Mouse (Mus musculus) liver, postnatal 0 days (tissue): ENCODE results near the gene Dnah12. TPM values are rescaled to one million over a fixed set of nuclear protein-coding genes. Genes with fewer than 3 reads are reported as not detected.

Experiments used
- ATAC-seq: fragments of 200-750 bp; cut with Nextera tagmentation; 2 replicates; pipeline ENCODE4 v1.8.0; 2017; ENCODE audit warnings: mild to moderate bottlenecking, moderate library complexity
- DNase-seq: peaks from one replicate; pipeline ENCODE4 v3.0.0-alpha.2; 2016
- H3K27ac ChIP-seq: fragments of 300-500 bp; sonication (generic); 2 replicates; pipeline ENCODE4 v1.5.1; 2014; ENCODE audit warnings: antibody characterized with exemption, moderate library complexity, mild to moderate bottlenecking, low read depth
- H3K27me3 ChIP-seq: fragments of 300-500 bp; sonication (generic); 2 replicates; pipeline ENCODE4 v1.6.1; 2014; ENCODE audit warnings: low read length, control low read depth, mixed read lengths; ENCODE audit not compliant: insufficient read depth
- H3K36me3 ChIP-seq: fragments of 300-500 bp; sonication (generic); replicated peaks from 2 replicates; pipeline ENCODE4 v1.6.1; 2014; ENCODE audit warnings: mild to moderate bottlenecking, control low read depth, low read length, moderate library complexity, mixed read lengths; ENCODE audit not compliant: insufficient read depth
- H3K4me1 ChIP-seq: fragments of 300-500 bp; sonication (generic); 2 replicates; pipeline ENCODE4 v1.6.1; 2014; ENCODE audit warnings: antibody characterized with exemption, mild to moderate bottlenecking, control low read depth; ENCODE audit not compliant: insufficient read depth
- H3K4me2 ChIP-seq: fragments of 300-500 bp; sonication (generic); 2 replicates; pipeline ENCODE4 v1.6.1; 2014; ENCODE audit warnings: low read depth, mild to moderate bottlenecking, low read length, moderate library complexity, mixed read lengths
- H3K4me3 ChIP-seq: fragments of 300-500 bp; sonication (generic); 2 replicates; pipeline ENCODE4 v1.5.1; 2014; ENCODE audit warnings: low read depth, low read length
- H3K9ac ChIP-seq: fragments of 300-500 bp; sonication (generic); replicated peaks from 2 replicates; pipeline ENCODE4 v1.6.1; 2014; ENCODE audit warnings: mild to moderate bottlenecking, moderate library complexity
- H3K9me3 ChIP-seq: fragments of 300-500 bp; sonication (generic); 2 replicates; pipeline ENCODE4 v1.6.1; 2016; ENCODE audit warnings: mild to moderate bottlenecking, control low read depth, low read length, mixed read lengths
- CTCF ChIP-seq: sonication (generic); IDR thresholded peaks from 2 replicates; pipeline ENCODE4 v1.5.1; 2016; ENCODE audit warnings: antibody characterized with exemption, low read depth
- EP300 ChIP-seq: IDR thresholded peaks from 2 replicates; pipeline ENCODE4 v1.6.1; 2016; ENCODE audit warnings: antibody characterized with exemption, low read depth, mild to moderate bottlenecking
- WGBS: fragments of 180-500 bp; shearing (Covaris S2); extraction: QIAGEN DNeasy Blood & Tissue Kit; methylation state at CpG from one replicate; pipeline ENCODE4 v1.1.7; 2014; ENCODE audit not compliant: insufficient replicate concordance; 5-methylcytosine and 5-hydroxymethylcytosine counted together
- polyA plus RNA-seq: library from polyadenylated mRNA; unstranded; fragments of >200 nt; fragmentation: Nextera tagmentation; extraction: Ambion mirVana; gene quantifications from 2 replicates; pipeline ENCODE4 v1.2.1, GENCODE M21; 2015

Dnah12 gene
- polyA plus RNA-seq, 1 experiment from 2014 or later: 0.04 TPM

GRCm38 (mm10) chr14:26868299-26868698, 175.2 kb downstream of the Dnah12 start:
- no peak for ATAC-seq
- H3K4me1 ChIP-seq: no peaks in the 10 kb centered on the region
- no peaks in the 10 kb centered on the region for H3K27me3 ChIP-seq
- 68% methylated on average over 5 of the region's 5 CpGs for WGBS
- TF ChIP-seq CTCF (no peak), EP300 (no peak)
- H3K36me3 ChIP-seq: no peaks in the 10 kb centered on the region
- no peak overlapping the region for H3K9ac ChIP-seq
- no peaks in the 10 kb centered on the region for H3K9me3 ChIP-seq
- no peak overlapping the region for H3K4me2 ChIP-seq
- H3K4me3 ChIP-seq: no peak overlapping the region
- no peak overlapping the region for H3K27ac ChIP-seq
- no peak for DNase-seq

- 20% methylated on average over 4 of the region's 4 CpGs for WGBS
- Histone ChIP-seq H3K4me3 (no peak overlapping the region), H3K27ac (no peak overlapping the region), H3K9me3 (no peaks in the 10 kb centered on the region), H3K36me3 (no peaks in the 10 kb centered on the region), H3K27me3 (no peaks in the 10 kb centered on the region), H3K4me2 (no peak overlapping the region), H3K9ac (no peak overlapping the region), H3K4me1 (no peaks in the 10 kb centered on the region)
- ATAC-seq (no peak), DNase-seq (no peak)
- no peak for TF ChIP-seq CTCF
- no peak for TF ChIP-seq EP300
Observed at GRCm38 (mm10) chr14:26878756-26879155, 185.7 kb downstream of the Dnah12 start.

GRCm38 (mm10) chr14:26879976-26880375, 186.9 kb downstream of the Dnah12 start:
- H3K27me3 ChIP-seq: no peaks in the 10 kb centered on the region
- H3K36me3 ChIP-seq: no peaks in the 10 kb centered on the region
- ATAC-seq (no peak), DNase-seq (no peak)
- H3K27ac ChIP-seq: no peak overlapping the region
- H3K9me3 ChIP-seq: no peaks in the 10 kb centered on the region
- H3K9ac ChIP-seq: no peak overlapping the region
- H3K4me2 ChIP-seq: no peak overlapping the region
- 69% methylated on average over 2 of the region's 2 CpGs for WGBS
- H3K4me1 ChIP-seq: no peaks in the 10 kb centered on the region
- no peak overlapping the region for H3K4me3 ChIP-seq
- no peak for TF ChIP-seq CTCF
- TF ChIP-seq EP300: no peak

GRCm38 (mm10) chr14:26881700-26882099, 188.6 kb downstream of the Dnah12 start:
- Histone ChIP-seq H3K36me3 (no peaks in the 10 kb centered on the region), H3K9me3 (no peaks in the 10 kb centered on the region), H3K27me3 (no peaks in the 10 kb centered on the region), H3K27ac (no peak overlapping the region), H3K4me3 (no peak overlapping the region), H3K9ac (no peak overlapping the region), H3K4me1 (no peaks in the 10 kb centered on the region), H3K4me2 (no peak overlapping the region)
- ATAC-seq (no peak), DNase-seq (no peak)
- TF ChIP-seq CTCF (no peak), EP300 (no peak)
- 59% methylated on average over 5 of the region's 5 CpGs for WGBS

- ATAC-seq (no peak), DNase-seq (no peak)
- H3K4me2 ChIP-seq: no peak overlapping the region
- no peaks in the 10 kb centered on the region for H3K36me3 ChIP-seq
- H3K4me1 ChIP-seq: no peaks in the 10 kb centered on the region; the same call in 1 of the 2 replicates
- TF ChIP-seq CTCF (no peak), EP300 (no peak)
- no peak overlapping the region for H3K9ac ChIP-seq
- H3K9me3 ChIP-seq: no peaks in the 10 kb centered on the region
- no peak overlapping the region for H3K27ac ChIP-seq
- no peaks in the 10 kb centered on the region for H3K27me3 ChIP-seq
- 52% methylated on average over 3 of the region's 3 CpGs for WGBS
- H3K4me3 ChIP-seq: no peak overlapping the region
Observed at GRCm38 (mm10) chr14:26887244-26887643, 194.2 kb downstream of the Dnah12 start.

GRCm38 (mm10) chr14:26890777-26891176, 197.7 kb downstream of the Dnah12 start:
- no peak overlapping the region for H3K9ac ChIP-seq
- H3K36me3 ChIP-seq: no peaks in the 10 kb centered on the region
- no peak for DNase-seq
- H3K4me3 ChIP-seq: no peak overlapping the region
- H3K4me1 ChIP-seq: no peaks in the 10 kb centered on the region; the same call in 1 of the 2 replicates
- WGBS: 55% methylated on average over 3 of the region's 3 CpGs
- H3K27me3 ChIP-seq: no peaks in the 10 kb centered on the region
- H3K4me2 ChIP-seq: no peak overlapping the region
- H3K27ac ChIP-seq: no peak overlapping the region
- TF ChIP-seq EP300 (no peak), CTCF (no peak)
- no peaks in the 10 kb centered on the region for H3K9me3 ChIP-seq
- ATAC-seq: no peak

- no peak within 1 kb of the TSS for H3K27ac ChIP-seq
- ATAC-seq: no peak
- no peak within 1 kb of the TSS for H3K4me3 ChIP-seq
- H3K4me2 ChIP-seq: no peak within 1 kb of the TSS
- no peak within 1 kb of the TSS for H3K9ac ChIP-seq
- H3K4me1 ChIP-seq: no peaks in the 10 kb centered on the region
- no peaks in the 10 kb centered on the region for H3K9me3 ChIP-seq
- DNase-seq: no peak
- no peaks in the 10 kb centered on the region for H3K27me3 ChIP-seq
- TF ChIP-seq CTCF (no peak), EP300 (no peak)
- 78% methylated on average over 4 of the region's 4 CpGs for WGBS
- no peaks in the 10 kb centered on the region for H3K36me3 ChIP-seq
Observed at GRCm38 (mm10) chr14:26894392-26894791, 201.3 kb downstream of the Dnah12 start, which contains the start of gene Asb14. Gene Asb14, plus strand, starts transcription at chr14:26894557.
